Mouse (Mus musculus) erythroblast, embryonic 14.5 days (primary cell): ENCODE data around the gene Gpr174.

Experiments
- GATA1 ChIP-seq: IDR thresholded peaks from 2 replicates; pipeline ENCODE4 v1.6.1; 2012; ENCODE audit warnings: low read length, inconsistent platforms, mixed read lengths
- TAL1 ChIP-seq: IDR thresholded peaks from 3 replicates; pipeline ENCODE4 v1.6.1; 2012; ENCODE audit warnings: low read length, inconsistent platforms, mixed read lengths

- no peak for TF ChIP-seq TAL1
- no peak for TF ChIP-seq GATA1
Observed at GRCm38 (mm10) chrX:107298761-107299160, 43.1 kb downstream of the Gpr174 start.
